Mouse (Mus musculus): ENCODE results near the gene Cyp2b23. TPM values are rescaled to one million over a fixed set of nuclear protein-coding genes. Genes with fewer than 3 reads are reported as not detected.
"Not testable (repeated sequence)": the region's sequence is repeated elsewhere in the genome, so short reads cannot be mapped to it uniquely, and the experiment has no call there.

Gene Cyp2b23
- not detected in 2 replicates for polyA plus RNA-seq (2015; fragmentation: Nextera tagmentation; extraction: Ambion mirVana)

DNA sequence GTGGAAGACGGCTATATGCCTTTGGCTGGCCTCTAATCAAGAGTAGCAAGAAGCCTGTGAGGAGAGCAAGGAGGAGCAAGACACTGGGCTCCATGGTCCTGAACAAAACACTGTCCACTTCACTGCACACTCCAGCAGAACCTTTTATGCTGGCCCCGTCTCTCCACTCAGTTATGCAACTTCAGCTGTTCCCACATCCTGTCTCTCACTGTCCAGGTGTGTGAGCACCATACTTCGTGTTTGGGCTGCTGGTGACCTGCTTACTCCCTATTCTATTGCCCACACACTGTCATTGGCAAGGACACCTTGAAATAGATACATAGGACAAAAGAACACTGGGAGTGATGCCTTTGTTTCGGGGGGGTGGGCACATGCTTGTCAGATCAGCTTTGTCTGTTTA lies at the start of gene Cyp2b23:
Gene Cyp2b23 (minus strand): TSS at position 101 of the 400 bp plus-strand sequence.
- Histone ChIP-seq H3K4me3 (replicated peaks) (no peak within 1 kb of the TSS), H3K9me3 (replicated peaks) (0 out of 2 replicates have a peak, but pooled peaks cover 6% of the 10 kb centered on the region), H3K27ac (replicated peaks) (no peak within 1 kb of the TSS), H3K4me2 (replicated peaks) (no peak within 1 kb of the TSS), H3K4me1 (no peaks in the 10 kb centered on the region), H3K9ac (no peak within 1 kb of the TSS), H3K27me3 (no peaks in the 10 kb centered on the region), H3K36me3 (no peaks in the 10 kb centered on the region)
- no peak for ATAC-seq (ENCODE audit: insufficient number of reproducible peaks, low FRiP score, low TSS enrichment, low read depth)
- WGBS = 72% methylated on average over 4 of the region's 4 CpGs

DNA sequence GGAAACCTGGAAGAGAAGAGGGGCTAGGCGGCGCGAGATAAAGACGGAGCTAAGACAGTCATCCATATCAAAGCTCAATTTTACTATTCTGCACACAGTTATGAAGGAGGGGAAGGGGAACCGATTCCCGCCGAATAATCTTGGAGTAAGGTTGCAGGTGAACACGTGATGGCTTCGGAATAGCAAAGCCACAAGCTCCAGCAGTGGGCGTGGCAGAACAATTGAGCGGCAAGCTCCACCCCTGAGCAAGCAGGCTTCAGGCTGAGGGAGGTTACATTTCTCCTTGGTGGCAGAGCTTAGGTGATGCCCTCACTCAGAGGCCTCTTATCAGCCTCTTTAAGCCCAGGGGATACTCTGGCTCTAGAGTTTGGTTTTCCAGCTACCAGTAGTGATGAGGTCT lies 24.8 kb upstream of the Cyp2b23 start:
- no peak for ATAC-seq (ENCODE audit: insufficient number of reproducible peaks, low FRiP score, low TSS enrichment, low read depth)
- Histone ChIP-seq H3K9me3 (replicated peaks) (no peaks in the 10 kb centered on the region), H3K4me2 (replicated peaks) (no peak overlapping the region), H3K36me3 (no peaks in the 10 kb centered on the region), H3K4me3 (replicated peaks) (no peak overlapping the region), H3K27ac (replicated peaks) (no peak overlapping the region), H3K9ac (no peak overlapping the region), H3K4me1 (no peaks in the 10 kb centered on the region), H3K27me3 (no peaks in the 10 kb centered on the region)
- WGBS = 87% methylated on average over 11 of the region's 11 CpGs

DNA sequence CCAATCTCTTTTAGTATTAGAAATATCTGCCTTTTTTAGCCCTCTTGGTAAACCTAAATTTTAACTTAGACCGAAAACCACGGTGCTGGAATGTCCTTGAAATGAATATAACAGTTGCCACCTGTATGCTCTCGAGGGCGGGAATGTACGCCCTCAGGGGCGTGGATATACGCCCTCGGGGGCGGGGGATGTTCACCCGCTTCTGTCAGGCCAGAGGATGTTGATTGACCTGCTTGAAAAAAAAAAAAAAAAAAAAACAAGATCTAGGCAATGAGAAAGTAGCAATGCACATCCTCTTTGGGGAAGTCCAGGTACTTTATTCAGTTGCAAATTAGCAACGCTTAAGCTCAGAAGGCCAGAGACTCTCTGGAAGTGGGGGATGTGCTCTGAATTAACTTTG lies 20.8 kb upstream of the Cyp2b23 start:
- Histone ChIP-seq H3K36me3 (no peaks in the 10 kb centered on the region), H3K27me3 (no peaks in the 10 kb centered on the region), H3K9ac (no peak overlapping the region), H3K9me3 (replicated peaks) (no peaks in the 10 kb centered on the region), H3K4me3 (replicated peaks) (no peak overlapping the region), H3K4me1 (no peaks in the 10 kb centered on the region), H3K4me2 (replicated peaks) (no peak overlapping the region), H3K27ac (replicated peaks) (no peak overlapping the region)
- no peak for ATAC-seq (ENCODE audit: insufficient number of reproducible peaks, low FRiP score, low TSS enrichment, low read depth)
- WGBS = 23% methylated on average over 11 of the region's 11 CpGs

DNA sequence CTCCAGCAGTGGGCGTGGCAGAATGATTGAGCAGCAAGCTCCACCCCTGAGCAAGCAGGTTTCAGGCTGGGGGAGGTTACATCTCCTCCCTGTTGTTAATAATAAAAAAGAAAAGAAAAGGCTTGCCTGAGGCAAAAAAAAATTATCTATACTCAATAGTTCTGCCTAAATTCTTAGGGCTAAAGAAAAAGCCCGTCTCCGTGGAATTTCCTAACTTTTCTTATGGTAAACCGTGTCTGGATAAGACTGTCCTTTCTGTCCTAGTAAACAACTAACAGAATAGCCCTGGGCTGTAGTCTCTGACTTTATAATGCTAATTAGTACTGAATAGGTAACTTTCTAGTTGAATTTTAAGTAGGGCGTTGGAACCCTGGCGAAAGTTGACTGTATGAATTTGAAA lies 20.0 kb upstream of the Cyp2b23 start:
- not testable (repeated sequence) for H3K9ac ChIP-seq; H3K9me3 ChIP-seq (replicated peaks); H3K4me2 ChIP-seq (replicated peaks); H3K4me1 ChIP-seq; H3K36me3 ChIP-seq; H3K27ac ChIP-seq (replicated peaks); ATAC-seq (ENCODE audit: insufficient number of reproducible peaks, low FRiP score, low TSS enrichment, low read depth); H3K4me3 ChIP-seq (replicated peaks); H3K27me3 ChIP-seq
- 28% methylated on average over 6 of the region's 6 CpGs for WGBS

DNA sequence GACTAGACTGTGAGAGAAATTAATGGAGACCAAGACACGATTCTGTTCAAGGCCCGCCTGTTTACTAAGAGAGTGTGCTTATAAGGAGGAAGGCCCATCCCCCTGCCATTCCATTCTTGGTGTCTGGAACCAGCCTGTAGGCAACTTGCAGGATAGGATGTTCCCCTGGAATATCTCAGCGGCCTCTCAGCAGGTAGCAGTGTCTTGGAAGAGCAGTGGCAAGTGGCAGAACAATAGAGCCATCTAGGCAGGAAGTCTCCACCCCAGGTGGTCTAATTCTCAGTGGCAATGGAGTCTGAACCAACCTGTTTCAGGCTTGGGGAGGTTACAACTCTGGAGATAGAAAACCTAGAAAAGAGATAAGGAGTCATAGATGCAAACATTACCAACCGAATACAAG lies 13.9 kb upstream of the Cyp2b23 start:
- WGBS = 72% methylated on average over 4 of the region's 4 CpGs
- Histone ChIP-seq H3K4me2 (replicated peaks) (no peak overlapping the region), H3K36me3 (no peaks in the 10 kb centered on the region), H3K27me3 (no peaks in the 10 kb centered on the region), H3K9me3 (replicated peaks) (no peaks in the 10 kb centered on the region), H3K4me3 (replicated peaks) (no peak overlapping the region), H3K9ac (no peak overlapping the region), H3K27ac (replicated peaks) (no peak overlapping the region), H3K4me1 (no peaks in the 10 kb centered on the region)
- no peak for ATAC-seq (ENCODE audit: insufficient number of reproducible peaks, low FRiP score, low TSS enrichment, low read depth)

DNA sequence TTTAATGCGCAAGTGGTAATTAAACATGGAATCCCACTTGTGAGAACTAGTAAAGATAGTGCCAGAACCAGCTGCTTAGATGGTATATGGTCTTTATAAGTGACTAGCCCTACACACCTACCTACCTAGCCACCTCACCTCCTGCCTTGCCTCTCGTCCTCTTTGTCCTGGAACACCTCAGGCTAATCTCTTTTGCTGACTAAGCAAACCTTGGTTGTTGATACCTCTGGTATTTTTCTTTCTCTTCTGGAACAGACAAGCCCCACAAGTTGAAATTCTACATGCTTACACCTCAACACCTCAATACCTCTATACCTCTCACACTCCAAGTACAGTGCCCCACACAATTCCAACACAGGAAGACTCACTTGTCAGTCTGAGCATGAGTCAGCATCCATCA lies 524 bp downstream of the Cyp2b23 start:
- ATAC-seq (ENCODE audit: insufficient number of reproducible peaks, low FRiP score, low TSS enrichment, low read depth) = no peak
- no peak overlapping the region for H3K27ac ChIP-seq (replicated peaks)
- no peak overlapping the region for H3K9ac ChIP-seq
- no peaks in the 10 kb centered on the region for H3K27me3 ChIP-seq
- 60% methylated on average over 2 of the region's 2 CpGs for WGBS
- H3K4me3 ChIP-seq (replicated peaks) = no peak overlapping the region
- H3K4me1 ChIP-seq = no peaks in the 10 kb centered on the region
- H3K36me3 ChIP-seq = no peaks in the 10 kb centered on the region
- H3K9me3 ChIP-seq (replicated peaks) = 0 out of 2 replicates have a peak, but pooled peaks cover 6% of the 10 kb centered on the region
- H3K4me2 ChIP-seq (replicated peaks) = no peak overlapping the region

DNA sequence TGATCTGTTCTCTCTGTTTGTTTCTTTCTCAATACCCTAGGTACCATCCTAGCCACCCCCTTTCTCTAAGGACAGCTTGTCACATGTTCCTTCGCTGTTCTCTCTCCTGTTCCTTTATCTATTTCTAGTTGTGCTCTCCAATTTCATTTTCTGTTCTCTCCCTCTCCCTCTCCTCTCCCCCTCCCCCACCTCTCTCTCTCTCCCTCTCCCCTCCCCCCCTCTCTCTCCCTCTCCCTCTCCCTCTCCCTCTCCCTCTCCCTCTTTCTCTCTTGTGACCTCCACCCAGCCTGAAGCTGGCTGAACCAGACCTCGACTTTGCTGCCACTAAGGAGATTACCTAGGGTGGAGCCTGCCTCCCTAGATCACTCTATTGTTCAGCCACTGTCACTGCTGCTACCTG lies 18.8 kb downstream of the Cyp2b23 start:
- not testable (repeated sequence) for H3K4me1 ChIP-seq; H3K27me3 ChIP-seq; H3K9me3 ChIP-seq (replicated peaks)

DNA sequence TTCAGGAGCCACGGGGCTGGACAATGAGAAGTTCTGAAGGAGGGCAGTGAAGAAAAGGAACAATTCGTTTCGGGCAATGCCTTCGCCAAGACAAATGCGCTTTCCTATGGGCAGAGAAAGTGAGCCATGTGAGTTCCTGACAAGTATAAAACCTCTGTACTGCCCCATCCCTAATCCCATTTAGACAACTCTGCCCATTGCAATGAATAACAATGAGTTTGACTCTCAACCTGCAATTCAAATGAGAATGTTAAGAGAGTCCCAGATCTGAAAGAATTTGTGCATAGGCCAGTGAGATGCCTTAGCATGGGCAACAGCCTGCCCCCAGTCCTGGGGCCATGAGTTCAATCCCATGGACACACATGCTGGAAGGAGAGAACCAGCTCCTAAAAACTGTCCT lies 20.2 kb downstream of the Cyp2b23 start:
- no peak overlapping the region for H3K27ac ChIP-seq (replicated peaks)
- H3K4me3 ChIP-seq (replicated peaks) = no peak overlapping the region
- no peaks in the 10 kb centered on the region for H3K27me3 ChIP-seq
- no peak overlapping the region for H3K4me2 ChIP-seq (replicated peaks)
- 81% methylated on average over 5 of the region's 5 CpGs for WGBS
- H3K36me3 ChIP-seq = no peaks in the 10 kb centered on the region
- no peaks in the 10 kb centered on the region for H3K4me1 ChIP-seq
- no peak overlapping the region for H3K9ac ChIP-seq
- no peaks in the 10 kb centered on the region for H3K9me3 ChIP-seq (replicated peaks)
- ATAC-seq (ENCODE audit: insufficient number of reproducible peaks, low FRiP score, low TSS enrichment, low read depth) = no peak

More for the DNA sequence above, 18.8 kb downstream of the Cyp2b23 start:
- ATAC-seq (ENCODE audit: insufficient number of reproducible peaks, low FRiP score, low TSS enrichment, low read depth); H3K4me3 ChIP-seq (replicated peaks); H3K4me2 ChIP-seq (replicated peaks); H3K9ac ChIP-seq; H3K27ac ChIP-seq (replicated peaks); H3K36me3 ChIP-seq: not testable (repeated sequence)
- WGBS = 31% methylated on average over 2 of the region's 2 CpGs

DNA sequence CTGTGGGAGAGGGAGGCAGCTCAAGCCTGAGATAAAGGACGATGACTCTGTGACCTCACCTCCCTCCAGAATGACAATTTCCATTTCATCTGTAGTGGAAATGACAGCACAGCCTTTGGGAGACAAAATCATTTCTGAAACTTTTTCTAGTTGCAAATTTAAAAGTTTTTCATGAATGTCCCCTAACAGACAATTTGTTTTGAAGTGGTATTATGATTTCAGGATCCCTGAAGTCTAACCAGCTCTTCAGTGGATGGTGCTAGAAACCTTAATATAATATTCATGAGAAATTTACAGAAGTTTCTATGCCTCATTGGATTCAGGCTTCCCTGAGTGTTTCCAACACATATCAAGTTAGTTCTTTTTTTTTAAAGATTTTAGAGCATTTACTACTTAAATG lies 67.9 kb downstream of the Cyp2b23 start, which contains the start of gene Vmn1r185:
Gene Vmn1r185 (minus strand): TSS at position 101 of the 400 bp plus-strand sequence.
- not testable (repeated sequence) for H3K27ac ChIP-seq (replicated peaks); H3K4me1 ChIP-seq; H3K4me2 ChIP-seq (replicated peaks); H3K4me3 ChIP-seq (replicated peaks); H3K36me3 ChIP-seq; H3K9me3 ChIP-seq (replicated peaks); ATAC-seq (ENCODE audit: insufficient number of reproducible peaks, low FRiP score, low TSS enrichment, low read depth); H3K27me3 ChIP-seq; H3K9ac ChIP-seq
- WGBS = 67% methylated on average over 1 of the region's 1 CpGs

Other genes with a start within 250 kb of the Cyp2b23 start
- gene Nlrp9a, start 151.4 kb downstream of the Cyp2b23 start, polyA plus RNA-seq (2015; fragmentation: Nextera tagmentation; extraction: Ambion mirVana) = not detected in 2 replicates
- 0.05 TPM in 1 of 2 replicates, not detected in the other for gene Vmn1r185, start 68.0 kb downstream of the Cyp2b23 start, polyA plus RNA-seq (2015; fragmentation: Nextera tagmentation; extraction: Ambion mirVana)
- 5.6 and 6.5 TPM in 2 replicates for gene Cyp2b19, start 70.7 kb upstream of the Cyp2b23 start, polyA plus RNA-seq (2015; fragmentation: Nextera tagmentation; extraction: Ambion mirVana)
- gene Cyp2g1, start 122.5 kb upstream of the Cyp2b23 start, polyA plus RNA-seq (2015; fragmentation: Nextera tagmentation; extraction: Ambion mirVana) = 9.8 and 13.8 TPM in 2 replicates
- 4.4 and 9.1 TPM in 2 replicates for gene Cyp2a5, start 148.9 kb upstream of the Cyp2b23 start, polyA plus RNA-seq (2015; fragmentation: Nextera tagmentation; extraction: Ambion mirVana)

Data from embryonic facial prominence, embryonic 15.5 days (tissue).